Mouse (Mus musculus): Measurements from ENCODE around the gene Mycbpap.

DNA sequence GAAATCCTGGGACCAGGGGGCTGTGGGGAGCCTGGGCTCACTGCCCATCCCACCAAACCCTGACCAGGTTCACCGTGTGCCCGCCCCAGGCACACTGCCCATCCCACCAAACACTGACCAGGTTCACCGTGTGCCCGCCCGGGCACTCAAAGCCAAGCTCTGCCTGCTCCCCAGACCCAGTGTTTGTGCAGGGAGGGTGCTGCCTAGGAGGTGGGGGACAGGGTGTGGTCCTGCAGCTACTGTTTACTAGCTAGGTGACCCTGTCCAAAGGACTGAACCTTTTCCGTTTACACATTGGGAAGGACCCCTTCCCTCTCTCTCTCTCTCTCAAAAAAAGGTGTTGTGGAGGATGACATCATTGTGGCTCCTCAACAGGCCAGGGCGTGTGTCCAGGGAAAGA, 45.8 kb upstream of the Mycbpap start:
- TF ChIP-seq USF1 (IDR thresholded peaks at IDR 0.05; ENCODE audit: low read depth, low read length) (no peak), POLR2A (IDR thresholded peaks at IDR 0.05; ENCODE audit: low read depth, low read length) (no peak), CTCF (conservative IDR thresholded peaks at IDR 0.05 in 1 of 2, IDR thresholded peaks at IDR 0.05 in 1 of 2; ENCODE audit: low read depth in 2 of 2, low read length in 2 of 2) (no peak), EP300 (IDR thresholded peaks at IDR 0.05; ENCODE audit: low read length) (no peak), NRF1 (IDR thresholded peaks at IDR 0.05; ENCODE audit: low read depth, low read length) (no peak), KAT2A (IDR thresholded peaks at IDR 0.05; ENCODE audit: insufficient replicate concordance, low read length) (no peak), MEF2A (IDR thresholded peaks at IDR 0.05; ENCODE audit: borderline replicate concordance, low read depth, low read length) (no peak), CHD1 (IDR thresholded peaks at IDR 0.05; ENCODE audit: low read depth, low read length) (no peak)

All from CH12.LX (cell line).